Mouse (Mus musculus) embryonic fibroblast, embryonic 13.5 days (primary cell): Measurements from ENCODE around the gene Trrap. TPM values are rescaled to one million over a fixed set of nuclear protein-coding genes. Genes with fewer than 3 reads are reported as not detected.

Experiments
- H3K27ac ChIP-seq: 2 replicates; pipeline ENCODE4 v1.5.1; 2012; ENCODE audit warnings: low read length, control low read depth, inconsistent platforms; ENCODE audit not compliant: insufficient read depth
- H3K4me1 ChIP-seq: 2 replicates; pipeline ENCODE4 v1.6.1; 2011; ENCODE audit warnings: low read length; ENCODE audit not compliant: control insufficient read depth, insufficient read depth
- H3K4me3 ChIP-seq: 2 replicates; pipeline ENCODE4 v1.5.1; 2011; ENCODE audit warnings: mild to moderate bottlenecking, control low read depth, low read length; ENCODE audit not compliant: insufficient read depth
- CTCF ChIP-seq: IDR thresholded peaks from 2 replicates; pipeline ENCODE4 v1.5.1; 2011; ENCODE audit warnings: mild to moderate bottlenecking, control low read depth, low read length, moderate library complexity, borderline replicate concordance; ENCODE audit not compliant: insufficient read depth
- POLR2A ChIP-seq: IDR thresholded peaks from 2 replicates; pipeline ENCODE4 v1.6.1; 2011; ENCODE audit warnings: low read depth, mild to moderate bottlenecking, control low read depth, low read length, moderate library complexity
- polyA plus RNA-seq: library from polyadenylated mRNA; stranded (reverse); fragments of >200 nt; gene quantifications from 2 replicates; pipeline ENCODE4 v1.2.4, GENCODE M21; 2011; ENCODE audit warnings: low read depth; ENCODE audit not compliant: missing spikeins, insufficient read length

Gene Trrap
- polyA plus RNA-seq, 1 experiment: 88.3 TPM

DNA sequence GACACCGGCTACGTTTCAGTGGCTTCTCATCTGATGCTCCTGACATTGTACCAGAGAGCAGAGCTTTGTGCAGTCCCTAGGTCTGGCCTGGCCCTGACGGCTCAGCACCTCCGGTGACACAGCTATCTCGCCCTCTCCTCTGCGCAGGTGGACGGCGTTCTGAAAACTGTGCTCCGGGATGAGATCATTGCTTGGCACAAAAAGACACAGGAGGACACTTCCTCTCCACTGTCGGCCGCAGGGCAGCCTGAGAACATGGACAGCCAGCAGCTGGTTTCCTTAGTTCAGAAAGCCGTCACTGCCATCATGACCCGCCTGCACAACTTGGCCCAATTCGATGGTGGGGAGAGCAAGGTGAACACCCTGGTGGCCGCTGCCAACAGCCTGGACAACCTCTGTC lies 91.0 kb downstream of the Trrap start:
- Histone ChIP-seq H3K4me1 (no peaks in the 10 kb centered on the region), H3K4me3 (no peak overlapping the region), H3K27ac (no peak overlapping the region)
- TF ChIP-seq POLR2A (no peak), CTCF (no peak)

GRCm38 (mm10) chr5:144859284-144859683 lies 91.8 kb downstream of the Trrap start:
- no peak overlapping the region for H3K27ac ChIP-seq
- TF ChIP-seq POLR2A: no peak
- TF ChIP-seq CTCF: no peak

DNA sequence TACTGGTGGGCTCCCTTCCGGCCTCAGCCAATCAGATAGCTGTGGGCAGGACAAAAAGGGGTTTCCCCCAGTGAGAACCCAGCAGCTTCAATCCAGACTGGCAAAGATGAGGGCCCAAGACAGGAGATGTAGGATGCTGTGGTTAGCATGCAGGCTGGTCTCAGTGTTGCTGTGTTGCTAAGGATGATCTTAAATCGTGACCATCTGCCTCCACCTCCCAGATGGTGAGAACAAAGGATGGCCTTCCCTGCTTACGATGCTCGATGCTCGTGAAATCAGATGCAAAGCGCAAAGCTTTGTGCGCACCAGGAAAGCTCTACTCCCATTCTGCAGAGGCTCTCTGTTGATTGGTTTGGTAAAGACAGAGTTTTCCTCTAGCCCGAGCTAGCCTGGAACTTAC lies 93.4 kb downstream of the Trrap start:
- Histone ChIP-seq H3K4me3 (no peak overlapping the region), H3K27ac (no peak overlapping the region), H3K4me1 (no peaks in the 10 kb centered on the region)
- TF ChIP-seq CTCF (no peak), POLR2A (no peak)

More at GRCm38 (mm10) chr5:144859284-144859683, 91.8 kb downstream of the Trrap start:
- Histone ChIP-seq H3K4me3 (no peak overlapping the region), H3K4me1 (no peaks in the 10 kb centered on the region)

DNA sequence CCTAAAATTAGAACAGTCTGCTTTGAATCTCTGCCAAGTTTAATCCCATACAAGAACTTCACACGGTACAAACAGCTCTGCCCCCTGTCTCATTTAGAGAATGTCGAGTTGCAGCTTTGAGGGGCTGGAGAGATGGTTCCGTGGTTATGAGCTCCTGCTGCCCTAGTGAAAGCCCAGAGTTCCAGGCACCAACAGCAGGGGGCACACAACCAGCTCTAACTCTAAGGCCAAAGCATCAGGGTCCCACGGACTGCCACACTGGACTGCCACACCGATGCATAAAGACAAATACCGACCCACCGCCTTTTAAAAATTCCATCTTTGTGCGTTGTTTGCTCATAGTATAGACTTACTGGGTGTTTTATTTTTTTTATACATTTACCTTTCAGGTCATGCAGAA lies 99.4 kb downstream of the Trrap start:
- TF ChIP-seq POLR2A (no peak), CTCF (peak; percentile 36; the same call in 1 of the 2 replicates)
- no peak overlapping the region for H3K4me3 ChIP-seq
- H3K4me1 ChIP-seq: no peaks in the 10 kb centered on the region
- H3K27ac ChIP-seq: no peak overlapping the region

DNA sequence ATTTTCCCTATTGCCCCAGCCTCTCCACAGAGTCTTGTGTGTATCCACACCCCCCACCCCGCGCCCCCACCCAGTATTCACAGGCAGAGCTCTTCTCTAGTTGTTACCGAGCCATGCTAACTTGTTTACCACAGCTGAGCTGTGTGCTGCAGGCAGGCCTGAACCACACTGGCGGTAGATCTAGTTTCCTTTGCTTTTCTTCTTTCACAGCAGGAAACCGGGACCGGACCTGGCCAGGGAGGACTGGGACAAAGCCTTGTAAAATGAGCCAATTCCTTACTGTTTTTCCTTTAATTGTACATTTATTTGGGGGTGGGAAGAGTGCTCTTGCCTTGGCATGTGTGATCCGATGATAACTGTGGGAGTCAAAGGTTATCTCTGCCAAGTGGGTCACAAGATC lies 101.9 kb downstream of the Trrap start:
- no peak overlapping the region for H3K27ac ChIP-seq
- TF ChIP-seq POLR2A (no peak), CTCF (no peak)

DNA sequence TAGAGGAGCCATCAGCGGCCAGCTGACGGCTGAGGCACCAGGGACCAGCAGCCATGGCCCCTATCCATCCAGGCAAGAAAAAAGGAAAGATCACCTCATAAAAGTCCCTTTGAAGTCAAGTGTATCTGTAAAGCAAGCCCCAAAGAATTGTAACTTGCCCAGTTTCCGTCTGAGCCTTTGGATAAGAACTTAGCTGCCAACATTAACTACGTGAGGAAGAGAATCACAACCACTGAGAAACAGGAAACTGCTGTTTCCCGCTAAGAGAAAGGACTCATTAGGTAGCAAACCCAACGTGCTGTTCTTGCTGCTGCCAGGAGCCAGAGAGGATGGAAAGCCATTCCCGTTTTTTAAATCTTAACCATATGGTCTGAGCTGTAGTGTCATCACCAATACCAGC lies 103.2 kb downstream of the Trrap start:
- Histone ChIP-seq H3K4me3 (no peak overlapping the region), H3K4me1 (no peaks in the 10 kb centered on the region), H3K27ac (no peak overlapping the region)
- TF ChIP-seq CTCF (no peak), POLR2A (no peak)

More for the DNA sequence above, 101.9 kb downstream of the Trrap start:
- no peaks in the 10 kb centered on the region for H3K4me1 ChIP-seq
- no peak overlapping the region for H3K4me3 ChIP-seq

DNA sequence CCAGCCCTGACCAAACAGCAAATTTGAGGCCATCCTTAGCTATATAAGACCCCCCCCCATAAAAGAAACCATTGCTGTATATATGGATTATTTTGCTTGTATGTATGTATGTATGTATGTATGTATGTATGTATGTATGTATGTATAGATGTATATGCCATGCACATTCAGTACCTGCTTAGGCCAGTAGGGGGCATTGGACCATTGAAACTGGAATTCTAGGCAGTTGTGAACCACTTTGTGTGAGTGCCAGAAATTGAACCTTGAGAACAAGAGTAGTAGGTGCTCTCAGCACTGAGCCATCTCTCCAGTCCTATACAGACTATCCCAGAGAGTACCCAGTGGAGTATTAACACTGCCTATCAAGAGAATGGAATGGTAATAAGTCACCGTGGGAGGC lies 104.2 kb downstream of the Trrap start:
- no peak overlapping the region for H3K27ac ChIP-seq
- no peaks in the 10 kb centered on the region for H3K4me1 ChIP-seq
- no peak overlapping the region for H3K4me3 ChIP-seq
- TF ChIP-seq POLR2A (no peak), CTCF (no peak)

DNA sequence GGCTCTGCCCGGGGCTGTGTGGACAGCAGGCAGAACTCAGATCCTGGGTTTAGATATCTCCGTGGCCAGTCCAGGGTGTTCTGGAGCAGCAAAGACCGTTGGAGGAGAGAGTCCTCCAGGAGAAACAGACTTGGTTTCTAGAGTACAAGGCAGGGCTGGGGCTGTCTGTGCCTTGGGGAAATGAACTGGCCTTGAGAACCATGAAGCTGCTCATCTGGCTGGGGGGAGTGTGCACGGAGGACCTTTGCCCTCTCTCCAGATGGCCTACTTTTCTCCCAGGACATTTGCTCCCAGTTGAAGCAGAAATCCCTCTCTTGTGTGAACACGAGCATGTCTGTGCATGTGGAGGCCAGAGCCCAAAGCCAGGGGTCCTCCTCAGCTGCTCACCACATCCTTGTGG lies 104.8 kb downstream of the Trrap start:
- H3K4me1 ChIP-seq: no peaks in the 10 kb centered on the region
- no peak overlapping the region for H3K27ac ChIP-seq
- no peak for TF ChIP-seq POLR2A
- TF ChIP-seq CTCF: no peak
- no peak overlapping the region for H3K4me3 ChIP-seq

DNA sequence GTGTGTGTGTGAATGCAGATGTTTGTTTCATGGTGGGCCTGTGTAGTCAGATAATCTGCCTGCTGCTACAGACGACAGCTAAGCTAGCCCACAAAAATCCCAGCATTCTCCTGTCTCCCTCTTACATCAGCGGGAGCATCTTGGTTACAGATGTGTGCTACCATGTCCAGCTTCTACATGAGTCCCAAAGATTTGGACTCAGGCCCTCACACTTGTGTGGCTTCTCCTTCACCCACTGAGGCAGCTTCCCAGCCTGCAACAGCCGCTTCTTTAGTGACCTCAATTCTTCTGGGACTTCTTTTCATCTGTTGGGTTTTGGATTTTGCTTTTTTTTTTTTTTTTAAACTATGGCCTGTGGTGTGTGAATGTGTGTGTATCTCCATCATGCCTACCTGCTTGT lies 105.3 kb downstream of the Trrap start:
- H3K27ac ChIP-seq: no peak overlapping the region
- H3K4me3 ChIP-seq: no peak overlapping the region
- H3K4me1 ChIP-seq: no peaks in the 10 kb centered on the region
- TF ChIP-seq CTCF (no peak), POLR2A (no peak)

- Histone ChIP-seq H3K4me1 (no peaks in the 10 kb centered on the region), H3K27ac (no peak overlapping the region), H3K4me3 (no peak overlapping the region)
- TF ChIP-seq POLR2A: no peak
- no peak for TF ChIP-seq CTCF
Measured at GRCm38 (mm10) chr5:144875227-144875626, 107.7 kb downstream of the Trrap start.

DNA sequence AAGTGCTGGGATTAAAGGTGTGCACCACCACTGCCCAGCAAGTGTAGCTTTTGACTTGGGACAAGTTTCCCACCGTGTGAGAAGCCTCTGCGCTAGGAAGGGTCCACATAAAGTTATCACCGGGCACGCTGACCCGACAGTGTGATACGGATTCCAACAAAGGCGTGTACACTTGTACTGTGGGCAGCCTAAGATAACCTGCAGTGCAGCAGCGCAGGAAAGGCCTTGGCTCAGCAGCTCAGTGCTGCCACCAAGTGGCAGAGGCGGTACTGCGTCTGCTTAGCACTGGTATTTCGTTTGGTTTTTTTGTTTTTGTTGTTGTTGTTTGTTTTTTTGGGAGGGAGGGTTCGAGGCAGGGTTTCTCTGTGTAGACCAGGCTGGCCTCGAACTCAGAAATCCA lies 108.4 kb downstream of the Trrap start:
- Histone ChIP-seq H3K27ac (no peak overlapping the region), H3K4me1 (no peaks in the 10 kb centered on the region), H3K4me3 (no peak overlapping the region)
- peak; percentile 99 for TF ChIP-seq CTCF
- TF ChIP-seq POLR2A: no peak
